Mouse (Mus musculus) v-Abl transformed pro-B cells (cell line): ENCODE results near the gene Pfdn6.

Source experiments
- in situ Hi-C, 2 experiments: fragments of 400-800 bp; cut with MboI; formaldehyde crosslinking; loops; one replicate each; pipeline ENCODE4 v1.15.1; 2025; ENCODE audit not compliant: unreplicated experiment in 2 of 2

The Pfdn6 gene

DNA sequence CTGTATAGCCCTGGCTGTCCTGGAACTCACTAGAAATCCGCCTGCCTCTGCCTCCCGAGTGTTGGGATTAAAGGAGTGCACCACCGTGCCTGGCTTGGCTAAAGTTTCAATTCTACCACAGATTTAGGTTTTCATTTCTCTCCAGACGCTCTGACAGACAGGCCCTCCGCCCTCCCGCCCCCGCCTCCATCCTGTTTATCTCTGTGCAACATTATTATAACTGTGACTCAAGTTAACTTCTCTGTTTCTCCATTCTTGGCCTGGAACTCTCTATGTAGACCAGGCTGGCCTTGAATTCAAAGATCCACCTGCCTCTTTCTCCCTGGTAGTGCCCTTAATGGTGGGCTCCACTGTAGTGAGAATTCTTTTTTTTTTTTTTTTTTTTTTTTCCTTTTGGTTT, 37.7 kb downstream of the Pfdn6 start:
- in situ Hi-C loops: no loop called here

GRCm38 (mm10) chr17:33902079-33902478, 38.1 kb downstream of the Pfdn6 start:
- in situ Hi-C loops: no loop called here

DNA sequence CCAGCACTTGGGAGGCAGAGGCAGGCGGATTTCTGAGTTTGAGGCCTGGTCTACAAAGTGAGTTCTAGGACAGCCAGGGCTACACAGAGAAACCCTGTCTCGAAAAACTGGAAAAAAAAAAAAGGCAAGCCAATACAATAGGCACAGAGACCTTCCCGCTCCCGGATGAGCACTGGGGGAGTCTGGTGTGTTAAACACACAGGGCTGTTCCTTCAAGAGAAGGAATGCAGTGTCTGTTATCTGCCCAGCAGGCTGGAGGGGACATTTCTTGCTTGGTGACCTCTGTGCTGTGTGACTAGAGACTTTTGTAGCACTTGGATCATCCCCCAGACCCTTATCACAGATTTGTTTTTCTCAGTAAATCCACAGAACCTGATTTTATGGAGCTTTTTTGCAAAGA, 38.5 kb downstream of the Pfdn6 start:
- in situ Hi-C loops: no loop called here

DNA sequence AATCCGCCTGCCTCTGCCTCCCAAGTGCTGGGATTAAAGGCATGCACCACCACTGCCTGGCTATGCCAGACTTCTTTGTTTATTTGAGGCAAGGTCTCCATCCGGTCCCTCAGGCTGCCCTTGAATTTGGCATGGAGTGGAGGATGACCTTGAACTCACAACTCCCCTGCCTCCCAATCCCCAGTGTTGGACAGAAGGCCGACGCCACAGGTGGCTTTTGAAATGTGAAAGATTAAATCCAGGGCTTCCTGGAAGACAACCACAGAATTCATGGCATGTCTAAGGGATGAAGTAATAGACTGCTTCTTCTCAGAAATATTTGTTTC, 39.2 kb downstream of the Pfdn6 start:
- in situ Hi-C loops: no loop called here

DNA sequence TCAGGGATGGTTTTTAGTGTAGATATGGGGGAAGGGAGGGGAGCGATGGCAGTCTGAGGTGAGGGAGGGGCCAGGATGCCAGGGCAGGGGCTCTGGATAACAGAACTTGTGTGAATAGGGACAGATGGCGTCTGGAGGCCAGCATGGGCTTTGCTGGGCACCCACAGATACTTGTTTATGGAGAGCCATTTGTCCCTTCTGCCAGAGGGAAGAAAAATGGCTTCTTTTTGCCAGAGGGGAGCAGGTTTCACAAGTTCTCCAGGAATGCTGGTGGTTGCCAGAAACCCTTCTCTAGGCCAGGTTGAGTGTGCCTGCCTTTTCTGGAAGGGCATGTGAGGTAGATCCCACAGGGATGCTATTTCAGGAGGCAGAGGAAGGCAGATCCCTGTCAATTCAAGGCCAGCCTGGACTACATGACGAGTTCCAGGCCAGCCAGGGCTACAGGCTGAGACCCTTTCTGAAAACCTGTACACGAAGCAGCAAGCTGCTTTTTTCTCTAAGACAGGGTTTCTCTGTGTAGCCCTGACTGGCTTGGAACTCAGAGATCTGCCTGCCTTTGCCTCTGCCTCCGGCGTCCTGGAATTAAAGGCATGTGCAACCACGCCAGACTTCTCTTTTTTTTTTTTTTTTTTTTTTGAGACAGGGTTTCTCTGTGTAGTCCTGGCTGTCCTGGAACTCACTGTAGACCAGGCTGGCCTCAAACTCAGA, 39.7 kb downstream of the Pfdn6 start:
- in situ Hi-C loops: no loop called here

GRCm38 (mm10) chr17:33899642-33900041, 40.5 kb downstream of the Pfdn6 start:
- in situ Hi-C loops: loop anchor here in 1 of 2 experiments (10.0 kb wide), 1 partner anchor 85 kb away; no protein-coding TSS in a partner anchor

DNA sequence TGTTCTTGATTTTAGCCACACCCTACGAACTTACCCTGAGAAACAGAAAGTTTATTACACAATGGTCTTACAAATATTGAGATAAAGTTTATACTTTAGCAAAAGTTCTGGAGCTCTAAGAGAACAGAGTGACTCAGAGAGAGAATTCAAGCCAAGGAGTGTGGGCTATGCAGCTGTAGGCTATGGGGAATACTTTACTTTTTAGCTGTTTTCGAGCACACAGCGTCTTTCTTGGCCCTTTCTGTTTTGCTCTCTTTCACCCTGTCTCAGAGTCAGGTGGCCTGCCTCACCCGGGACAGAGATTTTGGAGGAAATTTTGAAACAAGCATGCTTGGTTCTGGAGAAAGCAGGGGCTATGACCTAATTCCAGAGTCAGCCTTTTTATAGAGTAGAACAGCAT, 42.0 kb downstream of the Pfdn6 start:
- in situ Hi-C loops: loop anchor here in 1 of 2 experiments (10.0 kb wide), 1 partner anchor 87 kb away; no protein-coding TSS in a partner anchor

DNA sequence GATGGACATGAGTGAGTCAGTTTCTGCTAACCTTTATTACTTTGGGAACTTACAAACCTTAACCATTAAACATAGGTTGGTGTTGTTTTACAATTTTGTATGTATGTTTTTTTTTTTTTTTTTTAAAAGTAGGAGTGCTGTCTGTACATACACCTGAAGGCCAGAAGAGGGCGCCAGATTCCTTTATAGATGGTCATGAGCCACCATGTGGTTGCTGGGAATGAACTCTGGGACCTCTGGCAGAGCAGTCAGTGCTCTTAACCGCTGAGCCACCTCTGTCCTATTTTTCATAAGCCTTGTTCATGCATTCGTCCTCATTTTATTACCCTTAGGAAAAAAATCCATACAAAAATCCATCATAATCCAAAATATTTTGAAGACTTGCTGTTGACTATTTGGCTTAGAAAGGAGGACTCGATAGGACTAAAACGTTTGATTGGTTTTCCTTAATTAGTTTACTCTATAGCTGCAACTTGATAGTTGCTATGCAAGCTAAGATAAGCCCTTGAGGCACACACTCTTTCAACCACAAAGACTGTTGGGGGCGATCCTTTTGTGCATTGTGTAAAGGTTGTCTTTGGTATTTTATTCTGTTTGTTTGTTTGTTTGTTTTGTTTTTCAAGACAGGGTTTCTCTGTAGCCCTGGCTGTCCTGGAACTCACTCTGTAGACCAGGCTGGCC, 42.9 kb downstream of the Pfdn6 start:
- in situ Hi-C loops: loop anchor here in 1 of 2 experiments (10.0 kb wide), 1 partner anchor 88 kb away; no protein-coding TSS in a partner anchor

DNA sequence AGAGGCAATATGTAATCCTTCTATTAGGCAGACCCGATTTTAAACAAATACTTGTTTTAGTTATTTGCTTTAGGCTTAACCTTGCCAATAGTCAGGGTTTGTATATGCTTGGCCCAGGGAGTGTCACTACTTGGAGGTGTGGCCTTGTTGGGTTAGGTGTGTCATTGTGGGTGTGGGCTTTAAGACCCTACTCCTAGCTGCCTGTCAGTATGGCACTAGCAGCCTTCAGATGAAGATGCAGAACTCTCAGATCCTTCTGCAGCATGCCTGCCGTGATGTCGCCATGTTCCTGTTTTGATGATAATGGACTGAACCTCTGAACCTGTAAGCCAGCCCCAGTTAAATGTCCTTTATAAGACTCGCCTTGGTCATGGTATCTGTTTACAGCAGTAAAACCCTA, 47.1 kb downstream of the Pfdn6 start:
- in situ Hi-C loops: loop anchor here (5.0 to 10.0 kb wide), 3 partner anchors 34 to 92 kb away; partner anchors contain the start of gene Rgl2 (in 1 of the 2)

DNA sequence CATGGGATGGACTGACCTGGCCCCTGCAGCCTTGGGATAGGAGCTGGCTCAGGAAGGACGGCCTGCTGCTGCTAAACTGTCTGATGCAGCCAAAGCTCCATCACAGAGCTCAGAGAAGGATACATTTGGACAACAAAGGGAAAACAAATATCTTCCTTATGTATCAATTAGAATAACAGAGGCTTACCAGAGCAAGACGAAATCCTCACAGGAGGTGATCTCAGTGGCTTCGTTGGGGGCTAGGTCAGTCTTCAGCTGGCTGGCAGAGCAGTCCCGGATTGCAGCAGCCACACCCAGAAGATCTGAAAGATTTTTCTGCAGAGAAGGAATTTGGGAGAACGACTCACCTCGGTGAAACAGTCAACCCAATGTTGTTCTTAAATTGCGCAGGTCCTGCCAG, 47.7 kb downstream of the Pfdn6 start:
- in situ Hi-C loops: loop anchor here (5.0 to 10.0 kb wide), 3 partner anchors 35 to 92 kb away; partner anchors contain the start of gene Rgl2 (in 1 of the 2)

- in situ Hi-C loops: loop anchor here (5.0 to 10.0 kb wide), 3 partner anchors 35 to 93 kb away; partner anchors contain the start of gene Rgl2 (in 1 of the 2)
These were observed 48.3 kb downstream of the Pfdn6 start for GRCm38 (mm10) chr17:33891892-33892291.

DNA sequence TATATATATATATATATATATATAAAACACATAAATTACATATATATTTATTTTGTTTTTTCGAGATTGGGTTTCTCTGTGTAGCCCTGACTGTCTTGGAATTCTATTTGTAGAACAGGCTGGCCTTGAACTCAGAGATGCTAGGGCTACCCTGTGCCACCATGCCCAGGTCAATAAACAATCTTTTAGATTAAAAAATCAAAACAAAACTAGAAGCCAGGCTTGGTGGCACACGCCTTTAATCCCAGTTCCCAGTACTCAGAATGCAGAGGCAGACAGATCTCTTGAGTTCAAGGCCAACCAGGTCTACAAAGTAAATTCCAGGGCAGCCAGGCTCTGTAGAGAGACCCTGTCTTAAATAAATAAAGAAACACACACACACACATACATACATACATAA, 48.8 kb downstream of the Pfdn6 start:
- in situ Hi-C loops: loop anchor here (5.0 to 10.0 kb wide), 3 partner anchors 36 to 93 kb away; partner anchors contain the start of gene Rgl2 (in 1 of the 2)

- in situ Hi-C loops: loop anchor here (5.0 to 10.0 kb wide), 3 partner anchors 37 to 94 kb away; partner anchors contain the start of gene Rgl2 (in 1 of the 2)
These were observed 49.5 kb downstream of the Pfdn6 start, which contains the start of gene Kifc1 for GRCm38 (mm10) chr17:33890533-33891059. Gene Kifc1, minus strand, starts transcription at chr17:33890661.

GRCm38 (mm10) chr17:33889941-33890532, 50.1 kb downstream of the Pfdn6 start:
- in situ Hi-C loops: loop anchor here (5.0 to 10.0 kb wide), 3 partner anchors 37 to 95 kb away; partner anchors contain the start of gene Rgl2 (in 1 of the 2)
